Mouse (Mus musculus): ENCODE results near the gene Paqr4. TPM values are rescaled to one million over a fixed set of nuclear protein-coding genes. Genes with fewer than 3 reads are reported as not detected.

Gene Paqr4
- polyA plus RNA-seq, 1 experiment from 2014 or later = 26.5 TPM

DNA sequence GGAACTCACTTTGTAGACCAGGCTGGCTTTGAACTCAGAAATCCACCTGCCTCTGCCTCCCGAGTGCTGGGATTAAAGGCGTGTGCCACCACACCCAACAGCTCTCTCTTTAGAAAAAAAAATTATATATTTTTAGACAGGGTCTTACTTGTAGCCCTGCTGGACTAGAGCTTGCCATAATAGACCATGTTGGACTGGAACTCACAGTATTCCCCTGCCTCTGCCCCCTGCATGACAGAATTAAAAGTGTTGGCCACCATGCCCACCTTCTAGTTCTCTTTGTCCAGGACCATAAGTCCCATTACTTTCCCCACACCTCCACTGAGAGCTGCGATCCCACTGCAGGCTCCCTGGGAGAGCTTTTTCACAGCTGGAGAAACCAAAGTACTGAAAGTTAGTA is 6.8 kb upstream of the Paqr4 start:
- no peak overlapping the region for H3K9ac ChIP-seq (ENCODE audit: low read length)
- ATAC-seq (replicated peaks; ENCODE audit: low FRiP score) (no peak), DNase-seq (ENCODE audit: low spot score) (no peak)
- H3K36me3 ChIP-seq (ENCODE audit: control insufficient read depth, insufficient read depth, low read length) = no peaks in the 10 kb centered on the region; the same call in 1 of the 2 replicates
- H3K4me2 ChIP-seq (ENCODE audit: low read depth, low read length, severe bottlenecking) = no peak overlapping the region
- peaks cover 40% of the 10 kb centered on the region for H3K27me3 ChIP-seq (ENCODE audit: control insufficient read depth, insufficient read depth, low read length)
- no peak overlapping the region for H3K27ac ChIP-seq (ENCODE audit: low read depth, low read length)
- H3K9me3 ChIP-seq (ENCODE audit: control insufficient read depth, low read length) = no peaks in the 10 kb centered on the region
- H3K4me1 ChIP-seq (replicated peaks; ENCODE audit: control insufficient read depth, insufficient read depth, low read length) = peaks cover 14% of the 10 kb centered on the region
- WGBS = 80% methylated on average over 3 of the region's 3 CpGs
- H3K4me3 ChIP-seq (ENCODE audit: low read depth, low read length) = no peak overlapping the region

GRCm38 (mm10) chr17:23746767-23747166 is 6.1 kb upstream of the Paqr4 start:
- DNase-seq (ENCODE audit: low spot score) = no peak
- H3K27me3 ChIP-seq (ENCODE audit: control insufficient read depth, insufficient read depth, low read length) = peaks cover 47% of the 10 kb centered on the region
- H3K9ac ChIP-seq (ENCODE audit: low read length) = no peak overlapping the region
- H3K4me1 ChIP-seq (replicated peaks; ENCODE audit: control insufficient read depth, insufficient read depth, low read length) = peaks cover 18% of the 10 kb centered on the region
- H3K9me3 ChIP-seq (ENCODE audit: control insufficient read depth, low read length) = no peaks in the 10 kb centered on the region
- H3K36me3 ChIP-seq (ENCODE audit: control insufficient read depth, insufficient read depth, low read length) = no peaks in the 10 kb centered on the region; the same call in 1 of the 2 replicates
- no peak overlapping the region for H3K4me2 ChIP-seq (ENCODE audit: low read depth, low read length, severe bottlenecking)
- ATAC-seq (replicated peaks; ENCODE audit: low FRiP score) = no peak
- no peak overlapping the region for H3K27ac ChIP-seq (ENCODE audit: low read depth, low read length)
- no peak overlapping the region for H3K4me3 ChIP-seq (ENCODE audit: low read depth, low read length)
- WGBS = 85% methylated on average over 3 of the region's 3 CpGs

DNA sequence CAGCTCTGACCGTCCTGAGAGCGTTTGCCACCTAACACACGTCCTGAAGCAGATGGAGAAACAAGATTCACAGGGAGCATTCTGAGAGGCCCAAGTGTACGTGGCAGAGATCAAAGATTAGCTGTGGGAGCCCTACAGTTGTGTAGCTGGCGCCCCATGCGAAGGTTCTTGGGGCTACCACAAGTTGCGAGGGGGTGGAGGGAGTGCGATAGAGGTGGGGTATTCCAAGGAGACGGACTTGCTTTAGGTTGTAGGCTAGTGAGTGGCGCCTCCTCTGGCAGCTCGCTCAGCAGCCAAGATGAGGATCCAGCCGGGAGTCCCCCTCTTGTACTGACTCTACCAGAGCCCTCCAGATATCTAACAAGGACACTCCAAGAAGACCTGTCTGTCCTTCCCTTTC is 5.6 kb upstream of the Paqr4 start:
- 1% methylated on average over 12 of the region's 12 CpGs for WGBS
- Histone ChIP-seq H3K36me3 (ENCODE audit: control insufficient read depth, insufficient read depth, low read length) (no peaks in the 10 kb centered on the region), H3K4me2 (ENCODE audit: low read depth, low read length, severe bottlenecking) (peak overlapping the region; percentile 61; the same call in 1 of the 2 replicates), H3K9me3 (ENCODE audit: control insufficient read depth, low read length) (no peaks in the 10 kb centered on the region), H3K4me1 (replicated peaks; ENCODE audit: control insufficient read depth, insufficient read depth, low read length) (peaks cover 18% of the 10 kb centered on the region), H3K27me3 (ENCODE audit: control insufficient read depth, insufficient read depth, low read length) (peaks cover 52% of the 10 kb centered on the region), H3K4me3 (ENCODE audit: low read depth, low read length) (peak overlapping the region; percentile 25), H3K9ac (ENCODE audit: low read length) (no peak overlapping the region), H3K27ac (ENCODE audit: low read depth, low read length) (no peak overlapping the region)
- DNase-seq (ENCODE audit: low spot score) (no peak), ATAC-seq (replicated peaks; ENCODE audit: low FRiP score) (no peak)

- Histone ChIP-seq H3K4me2 (ENCODE audit: low read depth, low read length, severe bottlenecking) (peak within 1 kb of the TSS; percentile 61), H3K4me3 (ENCODE audit: low read depth, low read length) (peak within 1 kb of the TSS; percentile 25), H3K4me1 (replicated peaks; ENCODE audit: control insufficient read depth, insufficient read depth, low read length) (peaks cover 18% of the 10 kb centered on the region), H3K36me3 (ENCODE audit: control insufficient read depth, insufficient read depth, low read length) (no peaks in the 10 kb centered on the region), H3K9ac (ENCODE audit: low read length) (peak within 1 kb of the TSS; percentile 50), H3K27ac (ENCODE audit: low read depth, low read length) (no peak within 1 kb of the TSS), H3K27me3 (ENCODE audit: control insufficient read depth, insufficient read depth, low read length) (peaks cover 59% of the 10 kb centered on the region), H3K9me3 (ENCODE audit: control insufficient read depth, low read length) (no peaks in the 10 kb centered on the region)
- ATAC-seq (replicated peaks; ENCODE audit: low FRiP score) (no peak), DNase-seq (ENCODE audit: low spot score) (no peak)
- WGBS = under 1% methylated on average over 37 of the region's 45 CpGs
Measured at GRCm38 (mm10) chr17:23745301-23746251, 4.9 kb upstream of the Paqr4 start, which contains the start of gene Kremen2. TSS of gene Kremen2 (minus strand) at chr17:23745833.

- peaks cover 18% of the 10 kb centered on the region for H3K4me1 ChIP-seq (replicated peaks; ENCODE audit: control insufficient read depth, insufficient read depth, low read length)
- H3K4me3 ChIP-seq (ENCODE audit: low read depth, low read length) = no peak overlapping the region
- no peaks in the 10 kb centered on the region for H3K9me3 ChIP-seq (ENCODE audit: control insufficient read depth, low read length)
- H3K36me3 ChIP-seq (ENCODE audit: control insufficient read depth, insufficient read depth, low read length) = no peaks in the 10 kb centered on the region
- no peak overlapping the region for H3K4me2 ChIP-seq (ENCODE audit: low read depth, low read length, severe bottlenecking)
- H3K27me3 ChIP-seq (ENCODE audit: control insufficient read depth, insufficient read depth, low read length) = peaks cover 61% of the 10 kb centered on the region
- no peak overlapping the region for H3K9ac ChIP-seq (ENCODE audit: low read length)
- WGBS = 3% methylated on average over 14 of the region's 14 CpGs
- DNase-seq (ENCODE audit: low spot score) (no peak), ATAC-seq (replicated peaks; ENCODE audit: low FRiP score) (no peak)
- H3K27ac ChIP-seq (ENCODE audit: low read depth, low read length) = no peak overlapping the region
Measured at GRCm38 (mm10) chr17:23744651-23745050, 4.0 kb upstream of the Paqr4 start.

DNA sequence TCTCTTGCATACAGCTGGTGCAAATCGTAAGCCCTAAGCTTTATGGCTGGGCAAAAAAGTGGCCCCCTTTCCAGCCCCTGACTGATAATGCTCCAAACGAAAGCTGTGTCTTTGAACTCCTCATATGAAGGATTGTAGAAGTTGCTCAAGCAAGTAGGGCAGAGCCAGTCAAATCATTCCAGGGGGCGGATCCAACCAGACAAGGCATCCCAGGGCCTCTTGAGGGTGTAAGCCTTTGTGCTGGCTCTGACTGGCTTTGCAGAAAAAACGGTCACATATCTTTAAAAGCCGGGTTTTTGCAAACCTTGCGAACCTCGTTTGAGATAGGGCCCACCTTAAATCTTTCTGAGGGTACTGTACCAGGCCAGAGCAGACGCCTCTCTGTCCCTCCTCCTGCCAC is 3.4 kb upstream of the Paqr4 start:
- Histone ChIP-seq H3K4me2 (ENCODE audit: low read depth, low read length, severe bottlenecking) (no peak overlapping the region), H3K36me3 (ENCODE audit: control insufficient read depth, insufficient read depth, low read length) (no peaks in the 10 kb centered on the region), H3K4me1 (replicated peaks; ENCODE audit: control insufficient read depth, insufficient read depth, low read length) (peaks cover 21% of the 10 kb centered on the region), H3K9me3 (ENCODE audit: control insufficient read depth, low read length) (no peaks in the 10 kb centered on the region), H3K9ac (ENCODE audit: low read length) (no peak overlapping the region), H3K27me3 (ENCODE audit: control insufficient read depth, insufficient read depth, low read length) (peaks cover 61% of the 10 kb centered on the region), H3K27ac (ENCODE audit: low read depth, low read length) (no peak overlapping the region), H3K4me3 (ENCODE audit: low read depth, low read length) (no peak overlapping the region)
- 14% methylated on average over 8 of the region's 8 CpGs for WGBS
- DNase-seq (ENCODE audit: low spot score) (no peak), ATAC-seq (replicated peaks; ENCODE audit: low FRiP score) (no peak)

- H3K4me2 ChIP-seq (ENCODE audit: low read depth, low read length, severe bottlenecking) = no peak overlapping the region
- H3K36me3 ChIP-seq (ENCODE audit: control insufficient read depth, insufficient read depth, low read length) = no peaks in the 10 kb centered on the region
- H3K27ac ChIP-seq (ENCODE audit: low read depth, low read length) = no peak overlapping the region
- WGBS = 61% methylated on average over 12 of the region's 12 CpGs
- H3K4me1 ChIP-seq (replicated peaks; ENCODE audit: control insufficient read depth, insufficient read depth, low read length) = peaks cover 28% of the 10 kb centered on the region
- H3K9ac ChIP-seq (ENCODE audit: low read length) = no peak overlapping the region
- no peaks in the 10 kb centered on the region for H3K9me3 ChIP-seq (ENCODE audit: control insufficient read depth, low read length)
- ATAC-seq (replicated peaks; ENCODE audit: low FRiP score) (no peak), DNase-seq (ENCODE audit: low spot score) (no peak)
- no peak overlapping the region for H3K4me3 ChIP-seq (ENCODE audit: low read depth, low read length)
- peaks cover 61% of the 10 kb centered on the region for H3K27me3 ChIP-seq (ENCODE audit: control insufficient read depth, insufficient read depth, low read length)
Measured at GRCm38 (mm10) chr17:23742941-23743340, 2.3 kb upstream of the Paqr4 start.

- no peak for DNase-seq (ENCODE audit: low spot score)
- Histone ChIP-seq H3K9ac (ENCODE audit: low read length) (no peak overlapping the region), H3K27ac (ENCODE audit: low read depth, low read length) (no peak overlapping the region), H3K4me2 (ENCODE audit: low read depth, low read length, severe bottlenecking) (peak overlapping the region; percentile 37), H3K27me3 (ENCODE audit: control insufficient read depth, insufficient read depth, low read length) (peaks cover 61% of the 10 kb centered on the region), H3K36me3 (ENCODE audit: control insufficient read depth, insufficient read depth, low read length) (no peaks in the 10 kb centered on the region), H3K4me3 (ENCODE audit: low read depth, low read length) (peak overlapping the region; percentile 7; the same call in 1 of the 2 replicates), H3K9me3 (ENCODE audit: control insufficient read depth, low read length) (no peaks in the 10 kb centered on the region), H3K4me1 (replicated peaks; ENCODE audit: control insufficient read depth, insufficient read depth, low read length) (peaks cover 28% of the 10 kb centered on the region)
- ATAC-seq (replicated peaks; ENCODE audit: low FRiP score) = no peak
- WGBS = 9% methylated on average over 44 of the region's 44 CpGs
Measured at GRCm38 (mm10) chr17:23742210-23742793, 1.6 kb upstream of the Paqr4 start.

Data from forebrain, embryonic 11.5 days (tissue).